Mouse (Mus musculus): ENCODE measurements at regions not wholly inside any gene's neighbourhood (a gene's known extent, or its start where the extent isn't known, plus 50 kb on each side); places are given as distances from the start of the nearest gene placed in this dataset.

DNA sequence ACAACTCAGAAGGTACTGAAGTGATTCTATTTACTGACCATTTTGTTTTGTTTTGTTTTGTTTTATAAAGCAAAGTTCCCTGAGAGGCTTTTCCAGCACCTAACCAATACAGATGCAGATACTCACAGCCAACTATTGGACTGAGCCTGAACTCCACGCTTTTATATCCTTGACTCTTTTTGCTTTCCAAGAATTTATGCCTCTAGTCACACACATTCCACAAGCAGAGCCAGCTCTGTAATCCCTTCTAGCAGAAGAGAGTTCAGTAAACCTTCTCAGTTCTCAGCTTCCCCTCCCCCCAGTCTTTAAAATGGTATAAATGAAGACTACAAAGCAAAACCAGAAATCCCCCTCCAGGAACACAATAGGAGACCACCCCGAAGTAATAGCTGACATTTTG is 269.0 kb upstream of the 1700003H04Rik start:
- DNase-seq: no peak

DNA sequence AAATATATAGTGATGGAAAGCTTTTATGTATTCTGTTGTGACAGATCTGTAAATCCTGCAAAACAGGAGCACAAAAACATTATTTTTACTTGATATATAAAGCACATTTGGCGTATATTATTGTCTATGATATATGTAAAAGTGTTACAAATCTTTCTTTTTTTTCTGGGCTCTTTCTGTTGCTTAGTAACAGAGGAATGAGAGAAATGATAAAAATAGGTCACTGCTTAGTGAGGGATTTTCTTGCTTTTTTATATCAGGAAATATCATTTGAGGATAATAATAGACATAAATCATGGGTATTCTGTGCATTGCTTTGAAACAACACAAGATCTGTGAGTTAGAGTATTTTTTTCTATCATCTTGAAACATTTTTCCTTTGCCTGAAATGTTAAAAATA is 239.7 kb upstream of the 1700003H04Rik start:
- DNase-seq: no peak

DNA sequence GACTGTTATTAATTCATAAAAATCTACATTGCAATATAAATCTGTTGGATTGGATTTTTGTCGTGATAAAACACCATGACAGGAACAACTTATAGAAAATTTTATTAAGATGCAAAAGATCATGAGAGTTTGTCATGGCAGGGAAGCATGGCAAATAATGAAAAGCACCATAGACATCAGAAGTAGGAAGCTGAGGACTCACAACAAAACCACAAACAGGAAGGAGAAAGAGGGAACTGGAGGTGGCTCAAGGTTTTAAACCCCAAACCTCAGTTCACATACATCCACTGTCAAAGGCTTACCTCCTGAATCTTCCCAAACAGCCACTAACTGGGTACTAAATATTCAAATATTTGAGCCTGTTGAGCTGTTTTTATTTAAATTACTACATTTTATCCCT is 226.0 kb upstream of the 1700003H04Rik start:
- no peak for DNase-seq

DNA sequence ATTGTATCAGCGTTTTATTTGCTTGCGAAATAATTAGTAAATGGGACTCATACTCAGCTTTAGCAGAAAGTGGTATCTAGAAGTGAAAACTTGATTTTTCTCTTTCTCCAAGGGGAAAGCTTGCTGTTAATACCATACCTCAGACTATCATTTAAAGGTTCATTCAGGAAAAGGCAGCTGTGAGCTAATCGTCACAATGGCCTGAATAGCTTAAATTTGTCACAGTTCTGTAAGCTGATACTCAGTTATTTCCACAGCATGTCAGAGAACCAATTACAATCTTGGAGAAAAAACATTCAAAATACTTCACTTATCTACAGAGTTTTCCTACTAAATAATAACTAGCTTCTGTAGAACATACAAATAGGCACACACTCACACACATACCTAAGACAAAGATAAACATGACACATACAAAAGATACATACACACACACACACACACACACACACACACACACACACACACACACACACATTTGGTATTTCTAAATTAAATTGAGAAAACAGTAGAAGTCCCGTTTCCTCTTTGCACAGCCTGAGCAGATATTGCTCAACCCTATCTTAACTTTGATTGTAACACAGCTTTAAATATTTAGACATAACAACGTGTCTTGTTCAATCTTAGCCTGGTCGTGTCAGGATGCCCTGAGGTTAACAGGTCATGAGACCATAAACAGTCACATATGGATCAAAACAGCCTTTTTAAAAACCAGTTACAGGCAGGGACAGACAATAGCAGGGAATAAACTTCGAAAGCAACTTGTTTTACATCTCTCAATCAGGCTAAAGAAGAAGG is 208.5 kb upstream of the 1700003H04Rik start:
- DNase-seq: no peak

DNA sequence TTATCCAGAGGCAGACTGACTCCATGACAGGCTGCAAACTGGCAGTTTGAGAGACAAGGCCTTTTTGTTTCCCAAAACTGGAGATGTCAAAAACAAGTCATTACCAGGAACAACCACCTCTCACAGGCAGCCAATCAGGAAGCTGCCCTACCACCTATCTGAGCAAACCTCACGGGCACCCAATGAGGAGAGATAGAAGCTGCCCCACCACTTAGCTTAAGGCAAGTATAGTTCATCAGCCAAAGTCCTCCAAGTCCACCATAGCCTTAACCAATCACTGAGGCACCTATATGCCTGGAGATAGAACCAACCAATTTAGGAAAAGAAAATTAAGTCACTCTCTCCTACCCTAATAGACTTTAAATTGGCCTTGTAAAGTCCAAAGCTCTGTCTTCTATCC is 207.3 kb upstream of the 1700003H04Rik start:
- DNase-seq: no peak

DNA sequence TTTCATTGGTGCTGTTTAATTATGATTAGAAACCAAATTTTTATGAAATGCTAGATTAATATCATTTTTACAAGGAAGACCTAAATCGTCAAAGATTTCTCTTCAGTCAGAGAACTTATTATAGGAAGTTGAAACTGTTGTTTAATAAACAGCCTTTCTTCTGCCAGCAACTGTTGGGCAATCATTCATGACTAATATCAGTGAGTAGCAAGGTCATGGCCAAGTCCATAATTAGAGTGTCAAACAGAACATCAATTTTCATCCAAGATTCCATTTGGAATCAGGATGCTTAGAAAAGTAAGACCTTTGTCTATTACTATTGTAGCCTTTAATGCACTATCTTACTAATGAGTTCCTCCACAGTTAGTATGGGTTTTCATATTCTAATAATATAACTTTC is 189.4 kb upstream of the 1700003H04Rik start:
- peak; percentile 10 for DNase-seq

DNA sequence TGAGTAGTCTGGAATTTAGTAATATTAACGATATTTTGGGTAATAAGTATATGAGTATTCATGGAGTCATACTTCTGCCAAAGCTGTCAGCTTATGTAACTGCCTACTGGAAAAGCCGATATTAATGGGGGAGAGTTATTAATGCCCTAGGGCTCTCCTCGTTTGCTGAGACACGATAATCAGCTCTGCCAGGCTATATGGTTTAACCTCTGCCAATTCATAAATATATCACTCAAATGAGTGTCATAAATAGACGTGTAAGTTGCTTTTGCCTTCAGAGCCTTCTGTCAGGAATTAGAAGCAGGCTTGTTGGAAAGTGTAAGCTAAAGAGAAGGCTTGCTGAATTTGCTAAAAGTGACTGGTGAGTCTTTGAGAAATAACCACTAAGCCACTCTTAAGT is 188.4 kb upstream of the 1700003H04Rik start:
- no peak for DNase-seq

DNA sequence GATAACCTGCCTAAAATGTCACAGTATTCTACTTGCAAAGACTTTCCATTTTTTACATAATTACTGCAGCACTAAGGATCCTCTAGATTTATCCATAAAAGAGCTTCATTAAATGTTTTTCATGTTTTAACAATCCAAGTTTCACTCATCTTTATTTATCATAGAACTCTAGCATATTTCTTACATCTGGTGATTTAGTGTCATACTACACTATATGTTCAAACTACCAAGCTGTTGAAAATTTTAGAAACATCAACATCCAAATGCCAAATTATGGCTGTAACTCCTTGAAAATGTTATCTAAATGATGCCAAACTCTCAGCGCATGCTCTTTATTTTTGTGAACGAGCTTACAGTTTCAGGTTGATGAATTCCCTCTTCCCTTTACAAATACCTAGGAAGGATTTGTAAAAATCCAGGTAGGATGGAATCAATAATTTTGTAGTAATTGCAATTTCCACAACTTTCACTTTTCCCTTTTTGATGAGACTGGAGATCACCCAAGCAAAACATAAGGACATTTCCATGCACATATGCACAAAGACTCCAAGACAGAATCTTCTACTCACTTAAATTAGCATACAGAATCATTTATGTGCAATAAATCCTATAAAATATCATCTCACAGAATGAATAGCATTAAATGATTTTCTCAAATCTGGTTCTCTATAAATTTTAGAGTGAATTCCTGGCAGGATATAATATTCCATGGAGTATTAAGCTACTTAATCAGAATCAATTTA is 175.0 kb upstream of the 1700003H04Rik start:
- no peak for DNase-seq

DNA sequence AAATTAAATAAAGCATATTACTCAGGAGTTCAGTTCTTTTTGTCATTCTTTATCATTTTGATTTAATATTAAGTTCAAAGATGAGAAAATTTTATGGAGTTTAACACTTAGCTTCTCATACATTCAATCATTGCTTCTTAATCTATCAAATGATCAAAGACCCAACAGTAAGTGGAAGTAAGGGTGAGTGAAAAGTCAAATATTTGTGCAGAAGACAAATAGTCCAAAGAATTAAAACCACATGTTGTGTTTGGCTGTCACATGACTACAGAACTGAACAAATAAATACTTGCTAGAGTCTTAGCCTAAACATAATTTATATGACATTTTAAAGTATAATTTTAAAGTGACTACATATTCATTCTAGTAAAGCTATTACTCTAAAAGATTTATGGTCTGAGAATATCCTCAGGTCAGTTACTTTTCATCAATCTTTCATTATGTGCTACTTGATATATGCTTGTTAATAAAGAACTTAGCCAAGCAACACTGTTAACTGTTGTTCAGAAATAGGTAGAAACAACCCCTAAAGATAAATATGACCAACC is 171.7 kb upstream of the 1700003H04Rik start:
- no peak for DNase-seq

DNA sequence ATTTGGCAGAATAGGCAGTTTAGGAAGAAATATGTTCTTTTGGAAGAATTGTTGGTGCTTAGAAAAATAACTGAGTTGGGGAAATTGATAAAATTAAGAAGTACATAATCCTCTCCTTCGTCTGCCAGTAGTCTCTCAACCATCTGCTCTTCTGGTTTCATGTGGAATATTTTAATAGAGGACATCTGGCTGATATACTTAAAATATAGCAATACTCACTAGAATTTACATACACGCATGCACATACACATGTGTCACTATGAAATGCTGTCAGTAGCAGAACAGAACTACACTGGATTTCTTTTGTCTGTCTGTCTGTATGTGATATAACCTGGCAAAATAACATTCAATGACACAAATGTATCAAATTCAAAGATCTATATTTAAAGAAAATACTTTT is 168.4 kb upstream of the 1700003H04Rik start:
- DNase-seq: no peak

DNA sequence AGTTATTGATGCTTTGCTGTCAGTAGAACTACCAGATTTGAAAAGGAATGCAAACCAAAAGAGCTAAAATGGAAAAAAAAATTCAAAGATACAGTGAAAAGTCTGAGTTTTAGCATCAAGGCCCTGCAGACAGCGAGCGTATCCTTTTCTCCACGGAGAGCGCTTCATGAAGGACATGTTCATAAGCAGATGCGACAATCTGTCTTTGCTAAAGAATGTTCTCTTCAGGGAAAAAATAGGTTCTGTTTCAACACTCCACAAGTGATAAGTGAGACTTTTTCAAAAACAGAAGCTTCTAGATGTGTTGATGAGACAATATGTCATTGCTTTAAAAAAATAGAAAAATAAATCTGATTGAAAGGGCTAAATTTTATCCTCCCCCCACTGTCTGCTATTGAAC is 147.4 kb upstream of the 1700003H04Rik start:
- DNase-seq: no peak

DNA sequence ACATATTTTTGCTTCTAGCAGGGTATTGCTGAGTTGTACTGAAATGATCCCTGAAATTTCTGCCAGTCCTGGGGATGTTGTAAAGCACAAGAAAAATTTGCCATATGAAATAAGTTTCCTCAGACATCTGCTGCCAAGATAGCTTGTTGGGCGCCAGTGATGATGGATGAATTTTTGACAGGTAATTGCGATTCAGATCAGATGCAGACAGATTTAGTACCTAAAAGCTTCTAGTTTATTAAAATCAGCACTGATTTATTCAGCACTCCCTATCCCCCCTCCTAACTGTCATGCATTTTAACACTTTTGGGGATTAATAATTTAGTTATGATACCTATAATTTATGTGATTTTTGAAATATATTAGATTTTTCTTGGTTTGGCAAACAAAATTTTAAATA is 131.3 kb upstream of the 1700003H04Rik start:
- DNase-seq: no peak

DNA sequence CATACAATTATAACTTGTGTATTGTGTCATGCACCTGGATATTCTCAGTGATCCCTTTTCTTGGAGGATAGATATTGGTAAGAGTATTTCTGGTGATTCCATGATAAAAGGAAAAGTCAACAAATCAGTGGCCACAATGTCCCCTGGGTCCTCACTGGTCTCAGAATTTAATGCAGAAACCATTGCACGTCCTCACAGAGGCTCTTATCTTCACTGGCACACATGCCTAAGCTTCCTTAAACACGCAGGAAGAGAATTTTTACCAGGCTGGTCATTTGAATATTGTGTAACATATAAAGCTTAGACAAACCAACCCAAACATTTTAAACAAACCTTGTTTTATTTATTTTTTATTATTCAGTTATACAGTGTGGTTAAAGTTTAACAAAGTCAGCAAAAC is 92.7 kb upstream of the 1700003H04Rik start:
- DNase-seq: no peak

DNA sequence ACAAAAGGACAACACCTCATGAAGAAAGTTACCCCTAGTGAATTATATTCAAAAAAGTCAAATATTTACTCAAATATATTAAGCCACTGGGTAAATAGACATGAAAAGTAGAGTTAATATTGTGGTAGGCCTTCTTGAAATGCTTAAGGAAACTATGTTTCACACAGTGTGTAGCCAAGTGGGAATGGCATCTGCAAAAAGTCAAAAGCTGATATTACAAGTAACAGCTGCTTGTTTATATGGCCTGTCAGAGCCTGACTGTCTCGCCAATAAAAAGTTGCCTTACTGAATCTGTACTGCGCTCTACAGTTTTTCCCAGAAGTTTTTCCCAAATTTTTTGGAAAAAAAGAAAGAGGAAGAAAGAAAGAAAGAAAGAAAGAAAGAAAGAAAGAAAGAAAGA is 77.3 kb upstream of the 1700003H04Rik start:
- no peak for DNase-seq

DNA sequence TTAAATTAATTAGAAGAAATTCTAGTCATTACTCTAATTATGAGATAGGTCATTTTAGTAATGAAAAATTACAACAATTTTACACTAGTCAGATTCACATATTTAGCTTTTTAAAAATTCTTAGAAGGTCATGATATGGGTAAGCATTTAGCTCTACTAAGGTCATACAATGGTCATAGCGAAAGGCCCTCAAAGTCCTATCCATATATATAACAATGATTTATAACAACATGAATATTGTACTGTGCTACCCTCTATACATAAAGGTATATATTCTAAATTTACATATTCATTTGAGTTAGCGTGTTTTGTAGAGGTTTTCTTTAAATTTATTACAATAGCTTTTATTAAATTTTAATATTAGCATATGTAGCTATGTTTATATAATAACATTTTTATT is 52.5 kb upstream of the 1700003H04Rik start:
- DNase-seq: no peak

Measured in adrenal gland, postnatal 14 days (tissue).